Mouse (Mus musculus) embryonic facial prominence, embryonic 10.5 days (tissue): ENCODE measurements around the gene Troap. TPM values are rescaled to one million over a fixed set of nuclear protein-coding genes. Genes with fewer than 3 reads are reported as not detected.

ENCODE experiments used
- DNase-seq: peaks from one replicate; pipeline ENCODE4 v3.0.0-alpha.2; 2017; ENCODE audit warnings: low spot score
- H3K27ac ChIP-seq: fragments of 300-500 bp; sonication (generic); replicated peaks from 2 replicates; pipeline ENCODE4 v1.5.1; 2016; ENCODE audit warnings: mild to moderate bottlenecking
- H3K27me3 ChIP-seq: fragments of 300-500 bp; sonication (generic); replicated peaks from 2 replicates; pipeline ENCODE4 v1.6.1; 2016; ENCODE audit warnings: low read depth, mild to moderate bottlenecking; ENCODE audit not compliant: poor library complexity, severe bottlenecking
- H3K36me3 ChIP-seq: fragments of 300-500 bp; sonication (generic); replicated peaks from 2 replicates; pipeline ENCODE4 v1.6.1; 2016; ENCODE audit warnings: mild to moderate bottlenecking, moderate library complexity
- H3K4me1 ChIP-seq: fragments of 300-500 bp; sonication (generic); 2 replicates; pipeline ENCODE4 v1.6.1; 2016
- H3K4me3 ChIP-seq: fragments of 300-500 bp; sonication (generic); 2 replicates; pipeline ENCODE4 v1.5.1; 2016; ENCODE audit warnings: mild to moderate bottlenecking, moderate library complexity
- H3K9me3 ChIP-seq: fragments of 300-500 bp; sonication (generic); 2 replicates; pipeline ENCODE4 v1.6.1; 2016; ENCODE audit warnings: mild to moderate bottlenecking
- WGBS: fragments of 180-500 bp; shearing (Covaris S2); methylation state at CpG from one replicate; pipeline ENCODE4 v1.1.7; 2016; 5-methylcytosine and 5-hydroxymethylcytosine counted together
- microRNA-seq: library from miRNA; unstranded; fragments of <30 nt; microRNA quantifications from one replicate; pipeline ENCODE4, GENCODE M21; 2017
- polyA plus RNA-seq: library from polyadenylated mRNA; unstranded; fragments of >200 nt; fragmentation: Nextera tagmentation; extraction: Ambion mirVana; gene quantifications from 2 replicates; pipeline ENCODE4 v1.2.1, GENCODE M21; 2016

The Troap gene
- polyA plus RNA-seq, 1 experiment from 2014 or later, result 53.1 TPM

DNA sequence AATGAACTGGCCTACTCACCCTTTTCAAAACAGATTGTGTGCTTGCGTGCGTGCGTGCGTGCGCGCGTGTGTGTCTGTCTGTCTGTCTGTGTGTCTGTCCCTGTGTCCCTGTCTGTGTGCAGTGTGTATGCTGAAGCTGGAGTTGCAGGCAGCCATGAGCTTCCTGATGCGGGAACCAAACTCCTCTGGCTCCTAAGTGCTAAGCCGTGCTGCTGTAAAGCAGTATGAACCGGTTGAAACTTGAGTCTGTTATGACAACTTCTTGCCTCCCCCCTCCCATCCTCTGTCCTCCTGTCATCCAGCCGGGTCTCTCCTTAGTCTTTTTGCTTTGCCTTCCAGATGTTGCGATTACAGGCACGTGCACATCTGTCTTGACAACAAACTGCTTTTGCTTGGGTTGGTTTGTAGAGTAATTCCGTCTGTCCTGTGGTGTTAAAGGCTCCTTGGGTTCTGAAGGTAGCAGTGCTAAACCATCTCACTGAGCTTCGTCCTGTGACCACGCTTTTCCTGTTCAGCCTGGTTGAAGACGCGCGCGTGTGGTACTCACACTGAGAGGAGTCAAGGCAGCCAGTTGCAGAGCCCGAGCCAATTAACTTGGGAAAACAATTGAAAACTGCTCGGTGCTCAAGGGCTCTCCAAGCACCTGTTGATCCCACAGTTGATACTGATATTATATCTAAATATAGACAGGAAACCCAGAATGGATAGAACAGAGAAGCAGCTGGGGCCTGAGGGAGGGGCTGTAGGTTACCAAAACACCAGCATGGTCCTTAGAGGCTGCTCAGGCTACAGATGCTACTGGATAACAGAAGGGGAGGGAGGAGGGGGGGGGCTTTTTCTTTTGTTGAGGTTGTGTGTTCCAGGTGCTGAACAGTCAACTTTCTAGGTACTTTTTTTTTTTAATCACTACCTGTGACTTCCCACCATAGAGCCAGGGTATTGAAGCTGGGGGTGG lies 55.9 kb downstream of the Troap start:
- DNase-seq, result peak; percentile 43
- Histone ChIP-seq H3K9me3 (no peaks in the 10 kb centered on the region), H3K4me3 (peak overlapping the region; percentile 29), H3K36me3 (peaks cover 55% of the 10 kb centered on the region), H3K4me1 (peaks cover 47% of the 10 kb centered on the region), H3K27me3 (no peaks in the 10 kb centered on the region), H3K27ac (peak overlapping the region; percentile 79)
- 62% methylated on average over 22 of the region's 22 CpGs for WGBS

Small RNAs within 50 kb of the gene (microRNA-seq; reads per million reads assigned to microRNA genes)
- gene Mir6960, result 2.1 reads per million

Other genes starting within 250 kb of the Troap start
- 83.5 and 85.3 TPM in 2 replicates for gene Prkag1, start 243.1 kb upstream of the Troap start, polyA plus RNA-seq
- 12.1 and 12.7 TPM in 2 replicates for gene Kmt2d, start 203.4 kb upstream of the Troap start, polyA plus RNA-seq
- gene Rhebl1, start 180.0 kb upstream of the Troap start, polyA plus RNA-seq, result 29.2 and 29.5 TPM in 2 replicates
- gene Dhh, start 176.0 kb upstream of the Troap start, polyA plus RNA-seq, result 0.31 and 0.34 TPM in 2 replicates
- gene Lmbr1l, start 156.3 kb upstream of the Troap start, polyA plus RNA-seq, result 23.4 and 26.9 TPM in 2 replicates
- 2,343 and 2,408 TPM in 2 replicates for gene Tuba1b, start 140.0 kb upstream of the Troap start, polyA plus RNA-seq
- not detected in 2 replicates for gene Gm49450, start 121.0 kb upstream of the Troap start, polyA plus RNA-seq
- gene Tuba1a, start 120.9 kb upstream of the Troap start, polyA plus RNA-seq, result 2,739 and 2,840 TPM in 2 replicates
- 141 and 144 TPM in 2 replicates for gene Tuba1c, start 44.7 kb upstream of the Troap start, polyA plus RNA-seq
- 3.7 and 6.3 TPM in 2 replicates for gene Prph, start 19.4 kb upstream of the Troap start, polyA plus RNA-seq
- gene C1ql4, start 13.2 kb downstream of the Troap start, polyA plus RNA-seq, result 0.36 and 0.52 TPM in 2 replicates
- gene Dnajc22, start 18.6 kb downstream of the Troap start, polyA plus RNA-seq, result 1.1 and 1.6 TPM in 2 replicates
- 60.1 and 62.1 TPM in 2 replicates for gene Spats2, start 51.3 kb downstream of the Troap start, polyA plus RNA-seq
- 0.25 TPM in 2 replicates for gene Kcnh3, start 150.3 kb downstream of the Troap start, polyA plus RNA-seq
- 185 and 189 TPM in 2 replicates for gene Mcrs1, start 177.4 kb downstream of the Troap start, polyA plus RNA-seq
- 72.3 and 76.1 TPM in 2 replicates for gene Prpf40b, start 220.5 kb downstream of the Troap start, polyA plus RNA-seq
- gene Fam186b, start 221.3 kb downstream of the Troap start, polyA plus RNA-seq, result 0.30 TPM in 1 of 2 replicates, not detected in the other